Mouse (Mus musculus) right cerebral cortex, postnatal 25 days (tissue): ENCODE results near the gene C530008M17Rik.

Experiments
- DNase-seq: peaks from one replicate; pipeline ENCODE4 v3.0.0; 2022

The C530008M17Rik gene

GRCm38 (mm10) chr5:76705307-76706173 lies 49.2 kb downstream of the C530008M17Rik start:
- DNase-seq: no peak

DNA sequence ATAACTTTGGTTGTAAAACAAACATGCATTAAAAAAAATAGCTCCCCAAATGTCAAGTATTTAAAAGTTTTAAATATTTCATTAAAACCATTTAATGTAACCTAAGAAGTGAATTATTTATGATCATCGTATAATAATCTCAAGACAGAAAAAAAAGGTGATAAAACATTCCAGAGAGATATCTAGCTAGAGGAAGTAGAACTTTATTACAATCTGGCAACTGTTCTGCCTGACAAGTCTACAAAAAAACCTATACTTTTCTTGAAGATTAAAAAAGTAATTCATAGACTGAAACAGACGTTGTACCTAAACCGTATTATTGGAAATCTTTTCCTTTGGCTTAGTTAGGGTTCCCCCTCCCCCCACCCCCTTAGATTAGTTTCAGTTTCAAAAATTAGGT lies 50.8 kb downstream of the C530008M17Rik start:
- no peak for DNase-seq

DNA sequence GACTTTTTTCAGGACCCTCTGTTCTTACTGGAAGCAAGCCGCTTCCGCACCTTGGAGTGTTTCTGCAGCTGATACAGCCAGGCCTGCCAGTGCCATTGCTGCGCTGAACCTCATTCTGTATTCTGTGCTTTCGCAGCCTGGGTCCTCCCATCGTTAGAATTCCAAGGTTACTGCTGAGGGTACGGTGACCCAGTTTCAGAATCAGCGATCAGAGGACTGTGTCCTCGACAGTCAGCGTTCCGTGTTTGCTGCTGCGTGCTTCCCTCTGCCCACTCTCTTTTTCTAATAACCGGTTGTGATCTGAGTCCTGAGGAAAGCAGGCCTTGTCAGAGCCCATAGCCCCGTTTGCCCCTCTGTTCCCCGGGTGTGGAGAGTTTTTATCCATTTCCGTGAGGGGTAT lies 51.7 kb downstream of the C530008M17Rik start:
- DNase-seq: no peak

DNA sequence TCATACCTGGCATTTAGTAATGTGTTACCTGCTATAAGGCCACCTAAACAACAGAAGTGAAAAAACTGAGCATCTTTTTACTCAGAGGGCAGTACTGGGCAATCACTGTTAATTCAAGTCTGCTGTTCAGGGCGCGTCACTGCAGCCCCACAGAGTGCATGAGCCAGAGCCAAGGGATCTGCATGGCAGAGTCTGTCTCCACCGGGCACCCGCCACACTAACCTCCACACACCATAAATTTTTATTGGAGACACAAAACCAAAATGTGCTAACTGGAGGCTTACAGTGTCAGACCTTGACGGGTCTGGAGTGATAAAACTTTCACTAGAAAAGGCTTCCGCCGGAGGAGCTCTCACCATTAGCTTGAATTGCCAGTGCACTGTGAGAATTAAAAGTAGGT lies 57.4 kb downstream of the C530008M17Rik start:
- no peak for DNase-seq

GRCm38 (mm10) chr5:76719954-76720353 lies 63.6 kb downstream of the C530008M17Rik start:
- DNase-seq: no peak

- no peak for DNase-seq
Observed at GRCm38 (mm10) chr5:76724878-76725277, 68.6 kb downstream of the C530008M17Rik start.

DNA sequence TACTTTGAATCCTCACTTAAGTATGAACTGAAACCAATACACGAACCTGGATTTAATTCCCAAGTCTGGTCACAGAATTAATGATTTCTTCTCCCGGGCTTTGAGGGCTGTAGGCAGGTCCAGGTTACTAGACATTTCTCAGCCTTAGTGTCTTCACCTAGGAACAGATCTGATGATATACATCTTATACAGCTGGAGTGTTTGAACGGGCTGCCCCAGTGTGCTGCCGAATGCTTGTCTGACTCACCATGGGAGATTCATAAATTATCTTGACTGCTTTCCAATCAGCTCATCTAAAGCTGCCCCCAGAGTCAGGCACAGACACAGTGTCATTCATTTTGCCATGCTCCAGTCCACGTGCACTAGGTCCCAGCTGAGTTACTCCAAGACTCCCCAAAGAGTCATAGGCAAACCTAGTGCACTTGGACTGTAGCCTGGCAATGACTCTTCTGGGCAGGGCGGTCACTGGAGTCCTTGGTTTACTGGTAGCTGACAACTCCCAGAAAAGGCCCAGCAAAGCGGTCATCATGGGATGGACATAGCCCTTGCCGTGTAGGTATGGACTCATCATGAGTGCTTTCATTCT lies 70.3 kb downstream of the C530008M17Rik start:
- DNase-seq: no peak

DNA sequence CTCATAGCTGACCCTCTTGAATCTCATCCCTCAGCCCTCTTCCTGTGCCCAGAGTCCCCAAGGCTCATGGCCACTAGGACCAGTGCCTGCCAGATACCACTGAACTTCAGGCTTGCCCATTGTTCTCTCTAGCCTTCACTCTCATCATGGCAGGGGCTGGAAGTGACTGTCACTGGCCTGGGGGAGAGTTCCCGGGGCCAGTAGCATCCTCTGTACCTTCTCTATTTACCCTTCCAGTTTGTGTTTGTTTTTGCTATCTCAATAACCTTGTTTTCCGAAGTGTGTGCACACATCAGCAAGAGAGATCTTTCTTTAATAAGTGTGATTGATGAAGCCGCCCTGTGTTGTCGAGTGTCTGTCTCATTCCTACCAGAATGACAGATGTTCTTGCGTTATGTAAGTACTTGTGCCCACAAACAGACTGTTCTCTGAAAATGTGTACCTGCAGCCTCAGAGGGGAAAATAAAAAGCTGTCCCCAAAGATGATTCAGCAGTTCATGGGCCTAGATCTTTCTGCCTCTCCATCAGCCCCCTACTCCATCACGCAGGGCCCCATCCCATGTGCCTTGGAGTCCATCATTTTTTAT lies 76.8 kb downstream of the C530008M17Rik start:
- no peak for DNase-seq

DNA sequence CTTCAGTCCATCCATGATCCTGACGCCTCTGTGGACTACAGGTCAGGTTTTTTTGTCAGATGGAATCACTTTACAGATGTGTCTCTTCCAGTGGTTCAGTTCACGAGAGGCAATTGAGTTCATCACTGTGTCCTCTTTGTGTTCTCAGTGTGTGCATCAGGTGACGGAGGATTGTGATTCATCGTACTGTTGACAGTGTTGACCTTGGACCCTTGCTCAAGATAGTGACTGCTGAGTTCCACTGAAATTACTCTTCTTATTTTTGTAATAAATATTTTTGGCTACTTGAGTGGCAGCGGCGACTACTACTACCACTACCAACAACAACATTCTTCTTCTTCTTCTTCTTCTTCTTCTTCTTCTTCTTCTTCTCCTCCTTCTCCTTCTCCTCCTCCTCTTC lies 85.2 kb downstream of the C530008M17Rik start:
- no peak for DNase-seq

- no peak for DNase-seq
Observed at GRCm38 (mm10) chr5:76742076-76742475, 85.8 kb downstream of the C530008M17Rik start.

DNA sequence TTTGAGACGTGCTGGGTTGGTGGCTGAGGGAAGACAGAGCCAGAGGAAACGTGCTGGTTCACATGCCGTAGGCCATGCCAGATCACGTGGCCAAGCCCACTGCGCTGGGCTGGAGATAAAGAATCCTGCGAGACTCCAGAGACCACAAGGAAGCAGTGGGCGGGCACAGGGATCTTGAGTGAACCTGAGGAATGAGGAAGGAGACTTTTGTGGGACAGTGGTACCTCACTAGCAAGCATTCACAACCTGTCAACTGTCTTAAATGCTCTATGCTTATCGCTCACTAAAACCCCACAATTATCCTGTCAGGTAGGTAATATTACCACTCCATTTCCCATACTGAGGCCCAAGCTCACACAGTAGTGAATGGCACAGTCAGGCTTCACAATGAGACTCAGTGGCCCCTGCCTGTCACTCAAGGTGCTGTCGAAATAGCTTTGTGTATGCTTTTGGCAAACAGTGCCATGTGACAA lies 88.5 kb downstream of the C530008M17Rik start:
- no peak for DNase-seq

GRCm38 (mm10) chr5:76747851-76748250 lies 91.5 kb downstream of the C530008M17Rik start:
- peak; percentile 19 for DNase-seq

- DNase-seq: no peak
Observed at GRCm38 (mm10) chr5:76752351-76752750, 96.0 kb downstream of the C530008M17Rik start.

DNA sequence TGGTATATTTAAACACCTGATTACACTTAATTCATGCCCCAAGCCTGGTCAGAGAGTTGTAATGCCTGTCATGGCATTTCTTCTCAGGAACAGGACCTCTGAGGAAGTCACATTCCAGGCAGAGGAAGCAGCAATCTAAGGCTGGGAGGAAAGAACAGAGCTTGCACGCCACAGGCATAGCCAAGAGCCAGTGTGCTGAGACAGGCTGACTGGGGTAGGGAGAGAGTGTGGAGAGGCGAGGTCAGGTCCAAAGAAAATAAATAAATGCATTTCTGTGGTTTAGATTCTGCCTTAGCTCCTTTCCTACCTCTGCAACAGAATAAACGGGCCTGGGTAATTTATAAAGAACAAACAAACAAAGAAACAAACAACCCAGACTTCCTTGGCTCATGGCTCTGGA lies 104.0 kb downstream of the C530008M17Rik start:
- DNase-seq: no peak

DNA sequence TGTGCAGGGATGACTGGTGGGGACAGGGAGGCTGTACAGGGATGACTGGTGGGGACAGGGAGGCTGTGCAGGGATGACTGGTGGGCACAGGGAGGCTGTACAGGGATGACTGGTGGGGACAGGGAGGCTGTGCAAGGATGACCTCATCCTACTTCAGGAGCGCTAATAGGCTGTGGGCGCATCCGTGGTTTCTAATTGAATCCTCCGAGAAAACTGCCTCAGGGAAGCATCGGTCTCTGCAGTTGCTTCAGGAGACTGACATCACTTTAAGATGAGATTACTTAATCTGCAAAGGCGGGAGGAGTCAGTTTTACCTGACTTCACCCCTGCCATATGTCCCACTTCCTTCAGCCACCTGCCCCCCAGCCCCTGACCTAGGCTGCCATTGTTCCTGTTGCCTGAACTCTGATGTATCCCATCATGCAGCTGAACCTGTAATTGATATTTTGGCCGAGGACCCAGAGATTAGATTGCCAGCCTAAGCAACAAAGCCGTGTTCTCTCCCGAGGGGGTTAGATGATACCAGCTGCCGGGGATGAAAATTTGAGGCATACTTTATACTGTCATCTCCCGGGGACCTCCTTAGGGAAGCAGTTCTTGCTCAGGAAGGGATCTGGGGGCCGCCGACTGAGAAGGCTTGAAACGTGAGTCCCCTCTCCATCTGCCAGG lies 105.9 kb downstream of the C530008M17Rik start:
- no peak for DNase-seq

DNA sequence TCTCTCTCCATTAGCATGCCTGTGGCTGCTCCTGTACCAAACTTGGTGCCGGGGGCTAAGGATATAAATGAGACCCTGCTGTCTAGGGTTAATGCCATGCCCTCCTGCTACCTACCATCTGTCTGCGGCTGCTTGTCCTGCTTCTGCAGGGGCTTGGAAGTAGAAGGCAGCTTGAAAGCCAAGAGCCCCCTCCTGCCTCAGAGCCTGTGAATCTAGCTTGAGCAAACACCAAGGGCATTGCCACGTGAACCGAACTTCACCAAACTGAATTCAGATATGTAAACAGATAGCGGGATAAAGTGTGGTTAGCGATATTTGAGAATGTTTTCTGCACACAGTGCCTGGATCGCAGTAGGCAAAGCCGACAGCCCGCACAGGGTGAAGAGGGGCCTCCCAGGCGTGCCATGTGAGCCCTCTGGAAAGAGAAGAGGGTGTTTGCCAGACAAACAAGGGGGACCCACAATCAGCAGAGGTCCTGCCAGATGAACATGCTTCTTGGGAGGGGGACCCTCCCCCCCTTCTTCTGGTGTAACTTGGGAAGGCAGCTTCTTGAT lies 106.9 kb downstream of the C530008M17Rik start:
- DNase-seq: no peak

- DNase-seq: no peak
Observed at GRCm38 (mm10) chr5:76763731-76764130, 107.4 kb downstream of the C530008M17Rik start.

DNA sequence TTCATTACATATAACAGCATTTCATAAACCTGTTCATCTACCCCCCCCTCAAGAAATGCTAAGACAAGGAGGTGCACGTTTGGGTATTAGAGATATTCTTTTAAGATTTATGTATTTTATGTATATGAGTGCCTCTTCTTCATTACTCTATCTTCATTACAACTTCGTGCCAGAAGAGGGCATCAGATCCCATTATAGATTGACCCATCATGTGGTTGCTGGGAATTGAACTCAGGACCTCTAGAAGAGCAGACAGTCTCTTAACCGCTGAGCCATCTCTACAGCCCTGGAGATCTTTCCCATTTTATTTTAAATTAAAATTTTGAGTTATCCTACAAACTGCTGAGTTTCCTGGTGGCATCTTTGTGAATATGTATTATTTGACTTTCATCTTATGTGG lies 112.7 kb downstream of the C530008M17Rik start:
- DNase-seq: no peak

DNA sequence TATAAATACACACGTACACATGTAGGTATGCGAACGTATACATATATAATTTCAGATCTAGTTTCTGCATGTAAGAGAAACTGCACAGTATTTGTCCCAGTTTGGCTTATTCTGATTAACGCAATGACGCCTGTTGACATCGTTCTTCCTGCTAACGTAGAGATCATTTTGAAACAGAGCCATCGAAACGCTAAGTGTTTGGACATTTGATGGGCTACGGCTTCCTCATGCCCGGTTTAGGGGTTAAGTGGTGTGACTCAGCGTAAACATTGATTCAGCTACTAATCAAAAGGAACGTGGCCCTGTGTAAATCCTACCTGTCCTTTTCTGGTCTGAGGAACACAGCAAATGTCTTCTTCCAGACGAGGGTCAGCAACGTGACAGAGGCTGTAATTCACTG lies 113.3 kb downstream of the C530008M17Rik start:
- DNase-seq: no peak

DNA sequence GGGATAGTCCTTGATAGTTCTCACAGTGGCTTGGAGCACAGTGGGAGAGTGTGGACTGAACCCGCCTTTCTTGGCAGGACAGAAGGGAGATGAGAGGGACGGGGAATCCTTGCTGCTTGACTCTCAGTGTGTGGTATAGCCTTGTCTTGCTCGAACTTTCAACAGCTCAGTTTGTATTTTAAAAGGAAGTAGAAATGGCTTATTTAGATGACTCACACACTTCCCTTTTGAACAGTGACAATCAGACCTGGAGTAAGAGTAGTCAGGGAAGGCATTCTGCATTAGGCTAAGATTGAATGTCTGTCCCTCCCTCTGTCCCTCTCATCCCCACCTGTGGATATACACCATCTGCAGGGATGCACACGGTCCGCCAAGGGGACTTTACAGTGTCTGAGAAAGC lies 115.1 kb downstream of the C530008M17Rik start:
- no peak for DNase-seq

DNA sequence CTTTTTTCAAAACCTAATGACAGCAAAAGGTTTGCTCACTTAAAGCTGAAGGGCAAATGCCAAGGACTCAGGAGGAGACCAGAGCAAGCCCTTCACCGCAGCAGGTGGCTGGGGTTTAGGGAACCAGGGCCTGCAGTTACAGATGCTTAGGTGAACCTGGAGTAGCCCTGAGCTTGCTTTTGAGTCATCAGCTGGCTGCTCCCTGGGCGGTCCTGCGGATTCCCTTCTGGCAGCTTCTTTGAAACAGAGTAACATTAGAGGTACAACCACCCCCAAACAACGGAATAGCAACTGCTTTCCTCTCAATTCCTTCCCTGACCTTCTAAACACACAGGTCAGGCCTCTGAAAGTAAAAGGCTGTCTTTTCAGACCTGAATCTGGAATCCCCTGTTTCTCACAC lies 116.5 kb downstream of the C530008M17Rik start:
- DNase-seq: no peak

DNA sequence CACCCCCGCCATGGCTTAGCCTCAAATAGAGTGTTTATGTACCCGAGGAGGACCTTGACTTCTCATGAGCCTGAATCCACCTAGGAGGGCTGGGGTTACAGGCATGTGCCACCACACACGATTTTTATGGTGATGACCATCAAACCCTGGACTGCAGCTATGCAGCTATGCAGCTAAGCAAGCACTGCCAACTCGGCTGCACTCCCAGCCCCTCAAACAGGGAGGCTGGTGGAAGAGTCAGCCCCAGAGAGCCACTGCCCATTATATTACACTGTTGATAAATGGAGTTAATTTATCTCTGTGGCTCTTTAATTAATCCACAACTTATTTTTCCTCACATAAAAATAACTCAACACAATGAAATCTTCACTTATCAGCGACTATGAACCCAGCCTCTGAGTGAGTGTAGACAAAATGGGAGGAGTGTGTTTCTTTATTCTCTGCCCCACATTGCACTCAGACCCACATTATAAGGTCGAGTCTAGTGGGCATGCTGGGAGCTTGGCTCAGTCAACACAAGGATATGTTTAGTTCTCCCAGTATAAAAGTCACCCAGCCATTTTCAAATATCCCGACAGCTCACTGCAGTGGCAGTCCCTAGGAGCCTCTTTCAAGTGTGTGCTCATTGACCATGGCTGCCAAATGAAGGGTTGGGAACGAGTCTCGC lies 117.3 kb downstream of the C530008M17Rik start:
- DNase-seq: no peak
